Mouse (Mus musculus): ENCODE results near the gene Vps45.

DNA sequence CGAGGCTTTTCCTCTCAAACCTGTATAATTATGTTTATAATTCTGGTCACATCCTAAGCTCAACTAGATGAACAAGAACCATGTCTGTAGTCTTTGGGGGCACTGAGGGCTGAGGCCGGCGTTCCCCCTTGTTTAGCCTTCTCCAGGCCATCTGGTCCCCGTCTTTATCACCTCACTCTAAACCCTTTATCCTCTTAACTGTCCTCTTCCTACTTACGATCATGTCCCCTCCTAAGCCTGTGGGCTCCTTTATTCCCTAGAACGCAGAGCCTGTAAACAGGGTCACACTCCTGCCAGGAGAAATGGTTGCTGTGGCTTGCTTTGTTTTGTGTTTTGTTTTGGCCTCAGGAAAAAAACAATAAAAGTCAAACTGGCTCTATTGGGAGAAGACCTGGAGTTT, 33.7 kb upstream of the Vps45 start:
- TF ChIP-seq TAL1 (IDR thresholded peaks at IDR 0.05; ENCODE audit: low read length) (no peak), GATA1 (IDR thresholded peaks at IDR 0.05; ENCODE audit: low read length) (no peak)
